Mouse (Mus musculus): Measurements from ENCODE around the gene Setd6. TPM values are rescaled to one million over a fixed set of nuclear protein-coding genes. Genes with fewer than 3 reads are reported as not detected.
A peak's percentile ranks its signal among the peaks of the same experiment; 100 is the strongest.

Gene Setd6
- polyA plus RNA-seq, 1 experiment: 13.9 TPM

DNA sequence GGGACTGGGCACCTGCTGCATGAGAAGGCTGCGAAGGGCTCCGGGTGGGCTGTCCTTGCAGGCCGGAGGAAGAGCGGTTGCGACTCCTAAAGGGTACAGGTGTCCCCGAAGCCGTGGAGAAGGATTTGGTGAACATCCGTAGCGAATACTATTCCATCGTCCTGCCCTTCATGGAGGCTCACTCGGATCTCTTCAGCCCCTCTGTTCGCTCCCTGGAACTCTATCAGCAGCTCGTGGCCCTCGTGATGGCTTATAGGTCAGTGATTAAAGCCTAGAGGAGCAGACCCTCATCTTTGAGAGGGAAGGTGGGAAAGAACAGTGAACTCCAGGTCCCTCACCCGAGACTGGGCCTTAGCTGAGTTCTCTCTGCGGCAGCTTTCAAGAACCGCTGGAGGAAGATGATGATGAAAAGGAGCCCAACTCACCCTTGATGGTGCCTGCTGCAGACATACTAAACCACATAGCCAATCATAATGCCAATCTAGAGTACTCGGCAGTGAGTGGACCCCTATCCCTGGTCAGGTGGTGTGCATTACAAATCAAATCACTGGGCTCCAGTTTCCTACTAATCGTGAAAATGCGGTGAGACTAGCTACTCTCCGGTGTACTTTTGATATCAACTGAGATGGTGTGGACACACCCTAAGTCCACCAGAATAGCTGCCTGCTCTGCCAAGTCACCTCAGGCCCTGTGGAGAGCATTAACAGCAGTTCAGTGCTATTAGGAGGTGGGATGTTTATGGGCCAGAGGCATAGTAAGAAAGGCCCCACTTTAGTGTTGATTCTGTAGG, 1.1 kb downstream of the Setd6 start:
- no peaks in the 10 kb centered on the region for H3K27me3 ChIP-seq (ENCODE audit: control insufficient read depth, insufficient read depth, insufficient read length)
- peaks cover 37% of the 10 kb centered on the region for H3K36me3 ChIP-seq (ENCODE audit: control insufficient read depth, insufficient read depth)
- no peak for TF ChIP-seq REST (IDR thresholded peaks at IDR 0.05; ENCODE audit: insufficient read depth, insufficient read length)
- TF ChIP-seq POLR2AphosphoS2 (IDR thresholded peaks at IDR 0.05; ENCODE audit: insufficient read length, low read depth): peak; percentile 12
- peak overlapping the region; percentile 39 for H3K4me3 ChIP-seq
- peak overlapping the region; percentile 65 for H3K4me2 ChIP-seq (ENCODE audit: low read depth)
- peak overlapping the region; percentile 69 for H3ac ChIP-seq (ENCODE audit: control insufficient read depth, insufficient read length)
- no peaks in the 10 kb centered on the region for H3K79me2 ChIP-seq (ENCODE audit: control insufficient read depth, insufficient read depth)

DNA sequence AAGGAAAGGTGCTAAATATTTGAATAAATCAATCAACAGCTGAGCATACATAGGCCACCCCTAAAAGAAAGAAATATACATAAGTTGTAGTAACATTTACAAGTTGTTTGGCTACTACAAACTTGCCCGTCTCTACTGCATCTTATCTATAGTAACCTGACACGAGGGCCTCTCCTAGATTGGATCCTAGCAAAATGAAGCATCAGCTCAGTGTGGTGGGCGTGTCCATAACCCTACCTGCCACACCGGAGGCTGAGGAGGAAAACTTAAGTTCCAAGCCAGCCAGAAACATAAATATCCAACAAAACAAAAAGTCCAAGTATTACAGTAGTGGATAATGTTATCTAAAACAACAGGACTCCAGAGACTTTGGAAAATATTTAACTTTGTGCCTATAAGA, 11.9 kb downstream of the Setd6 start:
- Histone ChIP-seq H3ac (ENCODE audit: control insufficient read depth, insufficient read length) (no peak overlapping the region), H3K4me2 (ENCODE audit: low read depth) (no peak overlapping the region), H3K36me3 (ENCODE audit: control insufficient read depth, insufficient read depth) (peaks cover 78% of the 10 kb centered on the region), H3K79me2 (ENCODE audit: control insufficient read depth, insufficient read depth) (no peaks in the 10 kb centered on the region), H3K4me3 (no peak overlapping the region), H3K27me3 (ENCODE audit: control insufficient read depth, insufficient read depth, insufficient read length) (no peaks in the 10 kb centered on the region)
- no peak for TF ChIP-seq REST (IDR thresholded peaks at IDR 0.05; ENCODE audit: insufficient read depth, insufficient read length)

DNA sequence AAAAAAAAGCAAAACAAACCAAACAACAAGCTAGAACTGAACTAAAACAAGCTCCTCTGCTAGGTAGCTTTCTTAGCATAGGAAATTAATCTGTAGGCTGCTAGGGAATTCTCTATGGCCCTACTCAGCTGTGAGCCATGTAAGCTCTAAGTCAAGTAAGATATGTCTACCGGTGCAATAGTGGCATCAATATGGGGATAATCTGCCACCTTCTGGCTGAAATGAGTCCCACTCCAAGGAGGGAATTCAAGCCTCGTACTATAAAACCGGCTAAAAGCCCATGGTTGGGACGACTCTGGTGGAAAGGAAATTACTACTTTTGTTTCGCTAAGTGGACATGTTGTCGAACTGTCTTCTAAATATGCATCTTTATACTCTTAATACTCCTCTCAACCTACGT, 22.9 kb downstream of the Setd6 start:
- TF ChIP-seq TCF3 (IDR thresholded peaks at IDR 0.05; ENCODE audit: insufficient read length, low read depth): no peak
- TF ChIP-seq USF1 (IDR thresholded peaks at IDR 0.05; ENCODE audit: low read depth): no peak
- TF ChIP-seq CEBPB (IDR thresholded peaks at IDR 0.05; ENCODE audit: insufficient read depth, poor library complexity, severe bottlenecking): no peak
- TF ChIP-seq POLR2A (IDR thresholded peaks at IDR 0.05; ENCODE audit: insufficient read length, low read depth): no peak
- TF ChIP-seq TCF12 (IDR thresholded peaks at IDR 0.05; ENCODE audit: insufficient read depth, poor library complexity, severe bottlenecking): no peak
- TF ChIP-seq MAX (IDR thresholded peaks at IDR 0.05; ENCODE audit: low read depth): no peak
- no peak for TF ChIP-seq REST (IDR thresholded peaks at IDR 0.05; ENCODE audit: insufficient read depth, insufficient read length)
- TF ChIP-seq SRF (IDR thresholded peaks at IDR 0.05; ENCODE audit: control insufficient read depth, insufficient read length, low read depth): no peak
- no peak for TF ChIP-seq POLR2AphosphoS2 (IDR thresholded peaks at IDR 0.05; ENCODE audit: insufficient read length, low read depth)
- no peak for TF ChIP-seq E2F4 (IDR thresholded peaks at IDR 0.05; ENCODE audit: insufficient read depth)
- TF ChIP-seq MYOG (IDR thresholded peaks at IDR 0.05; ENCODE audit: control insufficient read depth in 1 of 3, insufficient read depth in 1 of 3, insufficient read length in 2 of 3, low read depth in 2 of 3): no peak
- TF ChIP-seq MYOD1 (IDR thresholded peaks at IDR 0.05; ENCODE audit: control insufficient read depth in 1 of 3, insufficient read length in 2 of 3, low read depth in 2 of 3): no peak
- Histone ChIP-seq H3K4me2 (ENCODE audit: low read depth) (no peak overlapping the region), H3K4me3 (no peak overlapping the region), H3K79me2 (ENCODE audit: control insufficient read depth, insufficient read depth) (no peaks in the 10 kb centered on the region), H3K36me3 (ENCODE audit: control insufficient read depth, insufficient read depth) (peaks cover 72% of the 10 kb centered on the region), H3K27me3 (ENCODE audit: control insufficient read depth, insufficient read depth, insufficient read length) (no peaks in the 10 kb centered on the region), H3ac (ENCODE audit: control insufficient read depth, insufficient read length) (no peak overlapping the region)

DNA sequence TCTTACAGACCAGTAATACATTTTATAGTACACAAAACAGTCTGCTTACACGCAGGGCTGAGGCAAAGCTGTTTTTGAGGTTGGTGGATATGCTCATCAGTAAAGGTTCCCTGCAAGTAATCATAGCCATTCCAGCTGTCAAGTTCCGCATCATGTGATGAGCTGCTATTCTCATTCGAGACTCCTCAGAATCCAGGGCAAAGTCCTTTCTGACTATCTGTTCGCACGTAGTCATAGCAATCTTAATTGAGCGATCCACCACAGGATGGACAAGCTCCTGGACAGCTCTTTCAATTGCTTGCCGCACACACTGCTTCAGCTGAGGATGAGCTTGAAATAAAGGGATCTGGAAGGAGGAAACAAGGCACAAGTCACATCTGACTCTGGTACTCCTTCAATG, 26.1 kb downstream of the Setd6 start:
- no peak overlapping the region for H3K4me3 ChIP-seq
- TF ChIP-seq POLR2A (IDR thresholded peaks at IDR 0.05; ENCODE audit: insufficient read length, low read depth) (no peak), CEBPB (IDR thresholded peaks at IDR 0.05; ENCODE audit: insufficient read depth, poor library complexity, severe bottlenecking) (no peak)
- no peaks in the 10 kb centered on the region for H3K79me2 ChIP-seq (ENCODE audit: control insufficient read depth, insufficient read depth)
- H3K4me2 ChIP-seq (ENCODE audit: low read depth): no peak overlapping the region
- no peaks in the 10 kb centered on the region for H3K27me3 ChIP-seq (ENCODE audit: control insufficient read depth, insufficient read depth, insufficient read length)
- no peak overlapping the region for H3ac ChIP-seq (ENCODE audit: control insufficient read depth, insufficient read length)
- H3K36me3 ChIP-seq (ENCODE audit: control insufficient read depth, insufficient read depth): peaks cover 87% of the 10 kb centered on the region

DNA sequence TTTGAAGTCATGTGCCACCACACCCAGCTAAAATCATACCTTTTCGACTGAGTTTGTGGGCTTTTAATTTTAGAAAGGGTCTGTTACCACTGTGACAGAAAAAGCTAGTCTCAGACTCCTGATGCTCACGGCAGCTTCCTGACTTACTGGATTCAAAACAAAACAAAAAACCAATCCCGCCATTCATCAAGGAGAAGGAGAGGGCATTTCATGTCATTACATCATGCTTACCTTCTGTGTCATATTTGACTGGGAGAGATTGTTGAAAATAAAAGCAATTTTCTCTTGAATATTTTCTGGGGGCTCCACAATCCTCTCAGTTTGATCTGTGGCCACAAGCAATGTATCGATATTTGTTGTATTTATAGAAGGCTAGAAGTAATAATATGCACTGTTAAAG, 32.3 kb downstream of the Setd6 start:
- Histone ChIP-seq H3K79me2 (ENCODE audit: control insufficient read depth, insufficient read depth) (no peaks in the 10 kb centered on the region), H3K4me3 (no peak overlapping the region), H3K27me3 (ENCODE audit: control insufficient read depth, insufficient read depth, insufficient read length) (no peaks in the 10 kb centered on the region), H3ac (ENCODE audit: control insufficient read depth, insufficient read length) (no peak overlapping the region), H3K36me3 (ENCODE audit: control insufficient read depth, insufficient read depth) (peaks cover 84% of the 10 kb centered on the region), H3K4me2 (ENCODE audit: low read depth) (no peak overlapping the region)
- TF ChIP-seq CEBPB (IDR thresholded peaks at IDR 0.05; ENCODE audit: insufficient read depth, poor library complexity, severe bottlenecking) (peak; percentile 81), MYOD1 (IDR thresholded peaks at IDR 0.05; ENCODE audit: control insufficient read depth in 1 of 3, insufficient read length in 2 of 3, low read depth in 2 of 3) (no peak)

DNA sequence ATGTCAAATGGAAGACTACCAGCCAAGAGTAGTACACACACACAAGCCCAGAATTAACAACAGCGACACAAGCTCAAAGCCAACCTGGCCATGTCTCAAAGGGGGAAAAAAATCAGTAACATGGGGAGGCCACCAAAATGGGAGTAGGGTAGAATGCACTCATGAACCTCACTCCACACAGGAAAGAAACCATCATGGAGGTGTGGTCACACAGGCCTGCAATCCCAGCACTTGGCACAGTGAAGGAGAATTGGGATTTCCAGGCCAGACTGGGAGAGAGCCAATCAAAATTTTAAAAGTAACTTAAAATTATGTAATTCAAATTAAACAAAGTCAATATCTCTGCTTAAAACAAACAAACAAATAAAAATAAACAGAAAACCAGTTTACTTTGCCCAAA, 36.2 kb downstream of the Setd6 start:
- no peaks in the 10 kb centered on the region for H3K27me3 ChIP-seq (ENCODE audit: control insufficient read depth, insufficient read depth, insufficient read length)
- H3K4me2 ChIP-seq (ENCODE audit: low read depth): no peak overlapping the region
- TF ChIP-seq SRF (IDR thresholded peaks at IDR 0.05; ENCODE audit: control insufficient read depth, insufficient read length, low read depth): no peak
- no peak for TF ChIP-seq TCF12 (IDR thresholded peaks at IDR 0.05; ENCODE audit: insufficient read depth, poor library complexity, severe bottlenecking)
- no peak for TF ChIP-seq MYOG (IDR thresholded peaks at IDR 0.05; ENCODE audit: control insufficient read depth in 1 of 3, insufficient read depth in 1 of 3, insufficient read length in 2 of 3, low read depth in 2 of 3)
- TF ChIP-seq POLR2AphosphoS2 (IDR thresholded peaks at IDR 0.05; ENCODE audit: insufficient read length, low read depth): no peak
- TF ChIP-seq MAX (IDR thresholded peaks at IDR 0.05; ENCODE audit: low read depth): no peak
- no peak for TF ChIP-seq TCF3 (IDR thresholded peaks at IDR 0.05; ENCODE audit: insufficient read length, low read depth)
- TF ChIP-seq USF1 (IDR thresholded peaks at IDR 0.05; ENCODE audit: low read depth): no peak
- TF ChIP-seq REST (IDR thresholded peaks at IDR 0.05; ENCODE audit: insufficient read depth, insufficient read length): no peak
- TF ChIP-seq CEBPB (IDR thresholded peaks at IDR 0.05; ENCODE audit: insufficient read depth, poor library complexity, severe bottlenecking): no peak
- TF ChIP-seq E2F4 (IDR thresholded peaks at IDR 0.05; ENCODE audit: insufficient read depth): no peak
- no peak for TF ChIP-seq POLR2A (IDR thresholded peaks at IDR 0.05; ENCODE audit: insufficient read length, low read depth)
- TF ChIP-seq MYOD1 (IDR thresholded peaks at IDR 0.05; ENCODE audit: control insufficient read depth in 1 of 3, insufficient read length in 2 of 3, low read depth in 2 of 3): no peak
- no peaks in the 10 kb centered on the region for H3K79me2 ChIP-seq (ENCODE audit: control insufficient read depth, insufficient read depth)
- no peak overlapping the region for H3K4me3 ChIP-seq
- H3K36me3 ChIP-seq (ENCODE audit: control insufficient read depth, insufficient read depth): peaks cover 79% of the 10 kb centered on the region
- no peak overlapping the region for H3ac ChIP-seq (ENCODE audit: control insufficient read depth, insufficient read length)

Data from myocyte (in vitro differentiated cells).